Comparison of ENCODE assay signal across 31 mouse cellular contexts in genomic region chr3:131516332-131516999, GRCm38 (mm10). TPM values are rescaled to one million over a fixed set of nuclear protein-coding genes. Genes with fewer than 3 reads are reported as not detected.
DNase-seq lines count a peak whose midpoint lies in the region; ATAC-seq and TF ChIP-seq lines count a peak whose summit lies in the region.
"Had no signal": no experiment of that assay in that cellular context is flagged by ENCODE, and none has a peak within 500 bp of the region (broad histone marks: within the 10 kb centered on the region; RNA-seq: fewer than 3 reads in every experiment).

No protein-coding gene starts in this region.

- no peaks in the 10 kb centered on the region for H3K36me3 ChIP-seq in heart, embryonic 11.5 days (ENCODE audit: control insufficient read depth, insufficient read depth, low read length)
- no peaks in the 10 kb centered on the region for H3K36me3 ChIP-seq in liver, adult 2 months (ENCODE audit: control insufficient read depth, insufficient read depth, low read length)
- H3K36me3 ChIP-seq in liver, embryonic 12.5 days = no peaks in the 10 kb centered on the region
- H3K36me3 ChIP-seq in stomach, postnatal 0 days (ENCODE audit: control insufficient read depth, insufficient read depth, low read length) = no peaks in the 10 kb centered on the region
- H3K36me3 ChIP-seq: heart, embryonic 10.5 days; hindbrain, embryonic 12.5 days; limb, embryonic 10.5 days; limb, embryonic 15.5 days; midbrain, embryonic 12.5 days; neural tube, embryonic 12.5 days had no signal

- TF ChIP-seq CTCF in liver, adult 2 months (IDR thresholded peaks at IDR 0.05; ENCODE audit: low read depth, low read length) = no peak
- TF ChIP-seq CTCF in stomach, postnatal 0 days (IDR thresholded peaks at IDR 0.05; ENCODE audit: low read depth) = no peak

- no peak for TF ChIP-seq POLR2A in liver, adult 2 months (IDR thresholded peaks at IDR 0.05; ENCODE audit: extremely low read depth, insufficient read depth, low read length)

- no peaks in the 10 kb centered on the region for H3K27me3 ChIP-seq in heart, embryonic 11.5 days (ENCODE audit: control insufficient read depth, insufficient read depth, low read length)
- H3K27me3 ChIP-seq in liver, adult 2 months (ENCODE audit: control insufficient read depth, insufficient read depth, low read length) = no peaks in the 10 kb centered on the region
- no peaks in the 10 kb centered on the region for H3K27me3 ChIP-seq in liver, embryonic 12.5 days (replicated peaks)
- no peaks in the 10 kb centered on the region for H3K27me3 ChIP-seq in stomach, postnatal 0 days (ENCODE audit: control insufficient read depth, insufficient read depth, low read length)
- H3K27me3 ChIP-seq: CH12.LX; hindbrain, embryonic 12.5 days; limb, embryonic 15.5 days; megakaryocyte, embryonic 14.5 days; midbrain, embryonic 12.5 days; neural tube, embryonic 12.5 days had no signal

- DNase-seq in heart, adult 11 months = peak; percentile 64
- DNase-seq in liver, adult 2 months (ENCODE audit: extremely low read depth, low read depth, low spot score) = peak; percentile 94
- peak; percentile 75 for DNase-seq in lung, postnatal 10 days
- no peak for DNase-seq in stomach, postnatal 0 days (ENCODE audit: low spot score)
- DNase-seq in thymus, postnatal 14 days = no peak
- no peak for DNase-seq in frontal cortex, postnatal 25 days (ENCODE audit: low spot score in 2 of 2)
- DNase-seq: adrenal gland, adult 2 months; adrenal gland, postnatal 36 days; cerebellum, adult 18-20 months; cerebellum, postnatal 10 days; gastrocnemius, postnatal 14 days; heart, postnatal 36 days; layer of hippocampus, adult 9-11 months; right cerebral cortex, postnatal 4 days had no signal

- WGBS in heart, embryonic 11.5 days (ENCODE audit: insufficient replicate concordance) = 79% methylated on average over 7 of the region's 7 CpGs
- WGBS in liver, adult 2 months = 47% methylated on average over 7 of the region's 7 CpGs
- 65% methylated on average over 7 of the region's 7 CpGs for WGBS in liver, embryonic 12.5 days (ENCODE audit: insufficient replicate concordance)
- WGBS in stomach, postnatal 0 days = 69% methylated on average over 7 of the region's 7 CpGs

- H3K4me1 ChIP-seq in heart, embryonic 11.5 days (ENCODE audit: control insufficient read depth, insufficient read depth, low read length) = no peaks in the 10 kb centered on the region
- H3K4me1 ChIP-seq in liver, adult 2 months (ENCODE audit: control insufficient read depth, insufficient read depth, low read length) = peaks cover 11% of the 10 kb centered on the region
- H3K4me1 ChIP-seq in liver, embryonic 12.5 days = no peaks in the 10 kb centered on the region
- H3K4me1 ChIP-seq in stomach, postnatal 0 days (replicated peaks; ENCODE audit: control insufficient read depth, insufficient read depth) = no peaks in the 10 kb centered on the region
- H3K4me1 ChIP-seq: heart, embryonic 10.5 days; hindbrain, embryonic 12.5 days; limb, embryonic 10.5 days; limb, embryonic 15.5 days; megakaryocyte, embryonic 14.5 days; midbrain, embryonic 12.5 days; neural tube, embryonic 12.5 days had no signal

- no peaks in the 10 kb centered on the region for H3K9me3 ChIP-seq in heart, embryonic 11.5 days (replicated peaks; ENCODE audit: control insufficient read depth, low read length)
- H3K9me3 ChIP-seq in liver, embryonic 12.5 days (replicated peaks) = no peaks in the 10 kb centered on the region
- no peaks in the 10 kb centered on the region for H3K9me3 ChIP-seq in stomach, postnatal 0 days (ENCODE audit: control insufficient read depth, low read length)
- H3K9me3 ChIP-seq: heart, embryonic 10.5 days; hindbrain, embryonic 12.5 days; limb, embryonic 10.5 days; limb, embryonic 15.5 days; midbrain, embryonic 12.5 days; neural tube, embryonic 12.5 days had no signal

- H3K79me2 ChIP-seq in liver, adult 2 months (ENCODE audit: control insufficient read depth, insufficient read depth, low read length) = no peaks in the 10 kb centered on the region

- no peak for ATAC-seq in heart, embryonic 11.5 days (replicated peaks; ENCODE audit: insufficient number of reproducible peaks, low FRiP score, low TSS enrichment)
- no peak for ATAC-seq in liver, embryonic 12.5 days
- ATAC-seq in stomach, postnatal 0 days (ENCODE audit: low FRiP score, low TSS enrichment) = peak; percentile 56
- ATAC-seq: activated CD4-positive, CD25-positive, alpha-beta regulatory T cell, adult 4 months; forebrain, embryonic 16.5 days; hindbrain, postnatal 0 days; intestine, embryonic 16.5 days had no signal

- no peak overlapping the region for H3K4me3 ChIP-seq in heart, embryonic 11.5 days (ENCODE audit: low read depth, low read length)
- no peak overlapping the region for H3K4me3 ChIP-seq in liver, adult 2 months (ENCODE audit: insufficient read depth, low read depth, low read length)
- no peak overlapping the region for H3K4me3 ChIP-seq in liver, embryonic 12.5 days
- no peak overlapping the region for H3K4me3 ChIP-seq in stomach, postnatal 0 days (ENCODE audit: low read depth, low read length)
- H3K4me3 ChIP-seq: erythroblast, embryonic 14.5 days; heart, embryonic 10.5 days; hindbrain, embryonic 12.5 days; limb, embryonic 10.5 days; limb, embryonic 15.5 days; megakaryocyte, embryonic 14.5 days; midbrain, embryonic 12.5 days; myocyte; neural tube, embryonic 12.5 days had no signal

- no peak overlapping the region for H3K4me2 ChIP-seq in heart, embryonic 11.5 days
- no peak overlapping the region for H3K4me2 ChIP-seq in liver, embryonic 12.5 days
- H3K4me2 ChIP-seq in stomach, postnatal 0 days (replicated peaks; ENCODE audit: low read depth) = no peak overlapping the region
- H3K4me2 ChIP-seq: hindbrain, embryonic 12.5 days; limb, embryonic 15.5 days; midbrain, embryonic 12.5 days; neural tube, embryonic 12.5 days had no signal

- TF ChIP-seq EP300 in stomach, postnatal 0 days (optimal IDR thresholded peaks at IDR 0.05) = no peak

- H3K27ac ChIP-seq in heart, embryonic 11.5 days (ENCODE audit: low read depth, low read length) = no peak overlapping the region
- peak overlapping the region; percentile 36; the same call in 1 of the 2 replicates for H3K27ac ChIP-seq in liver, adult 2 months (replicated peaks; ENCODE audit: insufficient read depth, low read depth, low read length)
- no peak overlapping the region for H3K27ac ChIP-seq in liver, embryonic 12.5 days
- H3K27ac ChIP-seq in stomach, postnatal 0 days (replicated peaks) = no peak overlapping the region
- H3K27ac ChIP-seq: heart, embryonic 10.5 days; hindbrain, embryonic 12.5 days; hindbrain, postnatal 0 days; kidney, postnatal 0 days; limb, embryonic 10.5 days; limb, embryonic 15.5 days; midbrain, embryonic 12.5 days; neural tube, embryonic 12.5 days had no signal

- H3K9ac ChIP-seq in heart, embryonic 11.5 days (ENCODE audit: low read depth, low read length) = no peak overlapping the region
- no peak overlapping the region for H3K9ac ChIP-seq in liver, adult 2 months (ENCODE audit: low read depth, low read length)
- no peak overlapping the region for H3K9ac ChIP-seq in liver, embryonic 12.5 days
- H3K9ac ChIP-seq in stomach, postnatal 0 days (ENCODE audit: low read length) = no peak overlapping the region
- H3K9ac ChIP-seq: hindbrain, embryonic 12.5 days; limb, embryonic 15.5 days; midbrain, embryonic 12.5 days; neural tube, embryonic 12.5 days had no signal

RNA-seq across cellular contexts. Expression of gene Sgms2, which starts 25.3 kb away (rescaled TPM):
- polyA plus RNA-seq in heart, embryonic 11.5 days (2014; fragmentation: Nextera tagmentation; extraction: Ambion mirVana) = 1.1 and 1.3 TPM in 2 replicates
- total RNA-seq in liver, adult 2 months (2014; rRNA removed) = 35.8 and 56.6 TPM in 2 replicates
- 9.9 and 11.8 TPM in 2 replicates for polyA plus RNA-seq in liver, adult 2 months (2012; rRNA removed)
- 2.0 and 2.3 TPM in 2 replicates for polyA plus RNA-seq in liver, embryonic 12.5 days (2016; fragmentation: Nextera tagmentation; extraction: Ambion mirVana)
- 9.1 and 10.8 TPM in 2 replicates for polyA plus RNA-seq in stomach, postnatal 0 days (2015; fragmentation: Nextera tagmentation; extraction: Ambion mirVana)
- total RNA-seq: CH12.LX had no signal
- polyA plus RNA-seq: activated CD4-positive, CD25-positive, alpha-beta regulatory T cell, adult 4 months had no signal

RNA-seq across cellular contexts. Expression of gene Papss1, which starts 48.1 kb away (rescaled TPM):
- polyA plus RNA-seq in heart, embryonic 11.5 days (2014; fragmentation: Nextera tagmentation; extraction: Ambion mirVana) = 43.8 and 44.9 TPM in 2 replicates
- 5.6 and 7.3 TPM in 2 replicates for total RNA-seq in liver, adult 2 months (2014; rRNA removed)
- polyA plus RNA-seq in liver, adult 2 months (2012; rRNA removed) = 6.5 and 7.5 TPM in 2 replicates
- polyA plus RNA-seq in liver, embryonic 12.5 days (2016; fragmentation: Nextera tagmentation; extraction: Ambion mirVana) = 14.4 and 15.1 TPM in 2 replicates
- 54.3 and 56.6 TPM in 2 replicates for polyA plus RNA-seq in stomach, postnatal 0 days (2015; fragmentation: Nextera tagmentation; extraction: Ambion mirVana)

Comparison
In these comparisons a context has a peak if more than half of its experiments do, and no peak if none do; other contexts are left out.
1. DNase-seq: peak in heart, adult 11 months (single experiment), liver, adult 2 months (single experiment) and lung, postnatal 10 days (single experiment); none in stomach, postnatal 0 days (single experiment), thymus, postnatal 14 days (single experiment) and frontal cortex, postnatal 25 days (0 of 2).